Mouse (Mus musculus) midbrain, embryonic 10.5 days (tissue): ENCODE measurements at regions not wholly inside any gene's neighbourhood (a gene's known extent, or its start where the extent isn't known, plus 50 kb on each side); places are given as distances from the start of the nearest gene placed in this dataset.
A peak's percentile ranks its signal among the peaks of the same experiment; 100 is the strongest.

Source experiments
- DNase-seq: peaks from one replicate; pipeline ENCODE4 v3.0.0-alpha.2; 2017; ENCODE audit warnings: low spot score
- H3K27ac ChIP-seq: fragments of 300-500 bp; sonication (generic); replicated peaks from 2 replicates; pipeline ENCODE4 v1.5.1; 2016; ENCODE audit warnings: mild to moderate bottlenecking
- H3K27me3 ChIP-seq: fragments of 300-500 bp; sonication (generic); 2 replicates; pipeline ENCODE4 v1.6.1; 2016; ENCODE audit warnings: low read depth, mild to moderate bottlenecking; ENCODE audit not compliant: poor library complexity, severe bottlenecking
- H3K36me3 ChIP-seq: fragments of 300-500 bp; sonication (generic); 2 replicates; pipeline ENCODE4 v1.6.1; 2016; ENCODE audit warnings: mild to moderate bottlenecking, moderate library complexity
- H3K4me1 ChIP-seq: fragments of 300-500 bp; sonication (generic); 2 replicates; pipeline ENCODE4 v1.6.1; 2016
- H3K4me3 ChIP-seq: fragments of 300-500 bp; sonication (generic); 2 replicates; pipeline ENCODE4 v1.5.1; 2016; ENCODE audit warnings: mild to moderate bottlenecking, moderate library complexity
- H3K9me3 ChIP-seq: fragments of 300-500 bp; sonication (generic); replicated peaks from 2 replicates; pipeline ENCODE4 v1.6.1; 2016; ENCODE audit warnings: mild to moderate bottlenecking
- WGBS: fragments of 180-500 bp; shearing (Covaris S2); methylation state at CpG from one replicate; pipeline ENCODE4 v1.1.7; 2016; 5-methylcytosine and 5-hydroxymethylcytosine counted together

DNA sequence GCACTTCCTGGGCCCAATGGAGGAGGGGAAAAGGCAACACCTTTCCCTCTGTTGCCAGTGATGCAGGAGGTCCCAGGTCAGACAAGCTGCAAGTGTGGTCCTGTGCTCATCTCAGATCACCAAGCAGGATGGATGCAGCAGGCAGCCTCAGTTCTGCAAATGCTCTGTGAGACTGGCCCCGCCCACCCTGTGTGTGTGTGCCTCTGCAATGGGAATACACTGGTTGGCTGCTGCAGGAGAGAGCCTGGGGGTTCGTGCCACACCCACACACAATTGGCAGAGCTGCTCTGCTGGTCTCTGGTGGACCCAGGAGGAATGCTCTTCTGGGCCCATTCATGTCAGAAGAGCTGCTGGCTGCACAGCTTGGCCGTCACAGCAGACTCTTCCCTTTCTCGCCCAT is 102.2 kb upstream of the Igsf21 start:
- 0 out of 2 replicates have a peak, but pooled peaks cover 3% of the 10 kb centered on the region for H3K4me1 ChIP-seq
- no peak overlapping the region for H3K4me3 ChIP-seq
- no peak overlapping the region for H3K27ac ChIP-seq
- 78% methylated on average over 4 of the region's 4 CpGs for WGBS
- no peaks in the 10 kb centered on the region for H3K9me3 ChIP-seq
- no peaks in the 10 kb centered on the region for H3K36me3 ChIP-seq
- no peaks in the 10 kb centered on the region for H3K27me3 ChIP-seq
- no peak for DNase-seq

DNA sequence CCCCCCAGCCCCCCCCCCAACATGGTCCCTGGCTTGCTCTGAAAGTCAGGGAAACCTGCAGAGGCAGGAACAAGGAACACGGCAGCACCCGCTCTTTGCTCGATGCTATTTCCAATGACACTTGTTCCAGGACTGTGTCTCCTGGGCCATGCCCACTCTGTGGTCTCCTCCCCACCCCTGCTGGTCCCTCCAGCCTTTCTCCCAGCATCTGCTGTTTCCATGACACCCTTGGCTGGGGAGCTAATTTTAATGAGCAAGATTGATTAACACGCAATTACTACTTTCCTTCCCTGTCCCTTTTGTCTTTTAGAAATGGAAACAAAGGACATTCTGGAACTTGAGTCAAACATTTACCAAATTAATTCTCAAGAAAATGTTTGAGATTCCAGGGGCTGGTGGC is 83.6 kb upstream of the Igsf21 start:
- H3K27me3 ChIP-seq, result no peaks in the 10 kb centered on the region
- no peaks in the 10 kb centered on the region for H3K9me3 ChIP-seq
- H3K27ac ChIP-seq, result no peak overlapping the region
- peaks cover 3% of the 10 kb centered on the region; the same call in 1 of the 2 replicates for H3K4me1 ChIP-seq
- H3K36me3 ChIP-seq, result no peaks in the 10 kb centered on the region
- DNase-seq, result no peak
- 92% methylated on average over 4 of the region's 4 CpGs for WGBS
- H3K4me3 ChIP-seq, result no peak overlapping the region

DNA sequence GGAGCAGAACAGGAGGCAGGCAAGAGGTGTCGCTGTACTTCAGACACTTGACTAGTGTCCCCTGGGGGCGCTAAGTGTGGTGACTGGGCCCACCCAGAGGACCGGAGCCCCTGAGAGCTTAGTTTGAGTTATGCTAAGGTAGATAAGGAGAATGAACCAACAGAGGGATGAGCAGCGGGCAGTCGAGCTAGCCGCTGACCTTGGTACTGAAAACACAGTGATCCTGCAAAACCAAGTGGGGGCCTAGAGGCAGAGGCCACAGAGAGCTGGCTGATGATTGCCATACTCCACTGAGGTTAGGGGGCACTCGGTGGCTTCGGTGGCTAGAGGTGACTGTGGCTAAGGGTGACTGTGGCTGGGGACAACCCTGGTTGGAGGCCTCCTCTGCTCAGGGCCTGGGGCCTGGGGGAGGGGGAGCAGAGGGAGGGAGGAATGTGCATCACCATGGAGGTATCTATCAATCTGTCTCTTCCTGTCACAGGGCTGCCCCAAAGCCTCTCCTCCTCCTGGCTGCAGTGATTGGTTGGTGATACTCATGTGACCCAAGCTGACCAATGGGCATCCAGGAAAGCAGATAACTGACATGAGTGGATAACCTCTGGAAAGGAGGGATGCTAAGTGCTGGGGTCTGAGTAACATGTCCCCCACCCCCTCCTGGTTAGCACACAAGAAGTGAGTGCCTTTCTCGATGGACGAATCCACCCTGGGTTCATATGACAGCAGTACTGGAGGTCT is 80.3 kb upstream of the Igsf21 start:
- H3K27me3 ChIP-seq, result no peaks in the 10 kb centered on the region
- H3K36me3 ChIP-seq, result no peaks in the 10 kb centered on the region
- WGBS, result 32% methylated on average over 10 of the region's 10 CpGs
- peak; percentile 20 for DNase-seq
- H3K27ac ChIP-seq, result no peak overlapping the region
- no peak overlapping the region for H3K4me3 ChIP-seq
- H3K9me3 ChIP-seq, result peaks cover 11% of the 10 kb centered on the region
- peaks cover 3% of the 10 kb centered on the region; the same call in 1 of the 2 replicates for H3K4me1 ChIP-seq

DNA sequence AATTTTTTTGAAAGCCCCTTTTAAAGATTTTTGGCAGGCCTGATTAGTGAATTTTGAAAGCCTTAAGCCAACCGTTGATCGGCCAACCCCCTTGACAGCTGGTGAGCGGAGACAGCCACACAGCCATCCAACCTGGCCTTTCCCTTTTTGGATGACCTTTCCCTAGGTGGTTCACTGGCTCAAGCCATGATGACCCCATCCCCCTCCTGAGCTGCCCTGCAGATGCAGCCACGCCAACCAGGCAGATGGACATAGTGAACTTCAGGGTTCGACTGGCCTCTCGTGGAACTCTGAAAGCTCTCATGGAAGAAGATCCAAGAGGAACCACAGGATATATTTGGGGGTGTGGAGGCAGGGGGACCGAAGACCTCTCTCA is 79.1 kb upstream of the Igsf21 start:
- H3K9me3 ChIP-seq, result peaks cover 11% of the 10 kb centered on the region
- H3K27ac ChIP-seq, result no peak overlapping the region
- WGBS, result 87% methylated on average over 7 of the region's 7 CpGs
- no peaks in the 10 kb centered on the region for H3K27me3 ChIP-seq
- DNase-seq, result no peak
- no peak overlapping the region for H3K4me3 ChIP-seq
- H3K36me3 ChIP-seq, result no peaks in the 10 kb centered on the region
- H3K4me1 ChIP-seq, result peaks cover 3% of the 10 kb centered on the region; the same call in 1 of the 2 replicates

DNA sequence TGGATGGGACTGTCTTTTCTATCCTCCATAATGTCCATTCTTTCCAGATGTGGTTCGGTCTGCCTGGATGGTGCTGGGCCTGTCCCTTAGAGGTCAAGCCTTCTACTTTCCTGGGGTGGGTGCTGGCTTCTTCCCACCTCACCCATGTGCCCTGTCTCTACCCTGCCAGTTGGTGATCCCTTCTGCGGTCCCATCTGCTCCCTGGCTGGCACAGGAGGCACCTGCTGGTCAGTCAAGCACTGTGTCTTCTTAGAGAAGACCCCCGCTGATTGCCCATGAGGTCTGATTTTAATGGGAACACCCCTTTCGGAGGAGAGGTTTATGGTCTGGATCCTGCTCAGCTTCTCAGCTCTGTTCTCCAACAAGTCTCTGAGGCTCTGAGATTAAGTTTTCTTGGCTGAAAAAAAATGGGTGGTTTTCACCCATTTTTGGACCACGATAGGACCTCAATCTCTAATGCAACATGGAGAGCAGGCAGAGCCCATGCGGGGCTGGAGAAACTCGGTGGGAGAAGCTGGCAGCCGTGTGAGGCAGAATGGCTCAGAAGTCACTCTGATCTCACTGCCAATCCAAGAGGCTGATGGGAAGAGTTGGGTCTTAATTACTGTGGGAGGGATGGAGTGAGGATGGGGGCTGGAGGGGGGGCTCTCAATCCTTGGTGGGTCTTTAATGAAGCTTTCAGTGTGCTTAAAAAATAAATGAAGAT is 78.5 kb upstream of the Igsf21 start:
- no peak for DNase-seq
- WGBS, result 90% methylated on average over 8 of the region's 8 CpGs
- peaks cover 3% of the 10 kb centered on the region; the same call in 1 of the 2 replicates for H3K4me1 ChIP-seq
- no peak overlapping the region for H3K4me3 ChIP-seq
- peaks cover 11% of the 10 kb centered on the region for H3K9me3 ChIP-seq
- H3K27me3 ChIP-seq, result no peaks in the 10 kb centered on the region
- no peak overlapping the region for H3K27ac ChIP-seq
- H3K36me3 ChIP-seq, result no peaks in the 10 kb centered on the region

DNA sequence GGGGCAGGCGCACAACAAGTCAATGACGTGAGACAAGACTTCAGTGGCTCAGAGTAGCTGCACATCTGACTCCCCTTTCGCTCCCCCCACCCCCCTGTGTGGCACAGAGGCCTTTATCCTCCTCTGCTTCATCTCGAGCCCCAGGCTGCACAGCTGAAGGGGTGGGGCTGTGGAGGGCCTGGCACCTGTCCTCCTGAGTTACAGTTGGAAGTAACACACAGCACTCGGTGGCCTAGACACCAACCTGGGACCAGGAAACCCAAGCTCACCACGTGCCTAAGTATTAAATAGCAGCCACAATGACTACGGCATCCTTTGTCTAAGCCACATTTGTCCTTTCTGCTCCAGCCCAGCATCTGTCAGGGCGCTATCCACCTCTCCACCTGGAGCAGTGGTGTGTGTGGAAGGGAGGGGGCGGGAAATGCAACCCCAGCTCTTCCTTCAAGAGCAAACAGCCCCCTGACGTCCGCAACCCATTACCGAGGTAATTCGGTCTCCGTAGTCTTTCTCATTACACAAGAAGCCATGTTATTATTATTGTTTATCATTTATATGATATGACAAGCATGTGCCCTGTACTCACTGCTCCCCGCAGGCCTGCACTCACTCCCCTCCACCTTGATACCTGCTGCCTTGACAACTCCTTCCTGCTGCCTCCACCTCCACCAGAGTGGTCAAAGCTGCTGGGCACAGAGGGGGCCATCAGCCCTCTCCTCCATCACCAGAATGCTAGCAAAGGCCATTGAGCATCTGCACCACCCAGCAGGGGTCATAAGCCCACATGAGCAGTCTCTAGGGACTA is 73.7 kb upstream of the Igsf21 start:
- H3K27me3 ChIP-seq, result no peaks in the 10 kb centered on the region
- H3K27ac ChIP-seq, result no peak overlapping the region
- WGBS, result 83% methylated on average over 15 of the region's 15 CpGs
- no peaks in the 10 kb centered on the region for H3K36me3 ChIP-seq
- peaks cover 11% of the 10 kb centered on the region for H3K9me3 ChIP-seq
- no peak for DNase-seq
- H3K4me3 ChIP-seq, result no peak overlapping the region
- peaks cover 10% of the 10 kb centered on the region for H3K4me1 ChIP-seq

DNA sequence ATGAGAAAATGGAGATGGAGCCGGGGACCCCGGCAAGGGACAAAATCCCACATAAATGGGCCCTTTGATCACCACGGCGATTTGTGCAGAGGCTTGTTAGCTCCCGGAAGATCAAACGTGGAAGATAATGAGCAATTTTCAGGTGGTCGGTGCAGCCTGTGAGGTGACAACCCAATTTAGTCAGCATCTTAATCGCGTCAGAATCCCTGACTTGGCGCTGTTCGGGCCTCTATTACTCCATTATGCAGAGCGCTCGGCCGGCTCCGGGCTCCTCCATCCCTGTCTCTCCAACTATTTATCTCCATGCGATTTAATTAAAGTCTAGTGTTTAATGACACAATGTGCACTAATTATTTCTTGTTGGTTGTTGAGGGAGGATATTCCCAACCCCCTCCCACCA is 66.1 kb upstream of the Igsf21 start:
- Histone ChIP-seq H3K27ac (no peak overlapping the region), H3K4me1 (peaks cover 10% of the 10 kb centered on the region), H3K9me3 (no peaks in the 10 kb centered on the region), H3K36me3 (no peaks in the 10 kb centered on the region), H3K27me3 (peaks cover 4% of the 10 kb centered on the region; the same call in 1 of the 2 replicates), H3K4me3 (no peak overlapping the region)
- DNase-seq, result no peak
- WGBS, result 54% methylated on average over 16 of the region's 16 CpGs

DNA sequence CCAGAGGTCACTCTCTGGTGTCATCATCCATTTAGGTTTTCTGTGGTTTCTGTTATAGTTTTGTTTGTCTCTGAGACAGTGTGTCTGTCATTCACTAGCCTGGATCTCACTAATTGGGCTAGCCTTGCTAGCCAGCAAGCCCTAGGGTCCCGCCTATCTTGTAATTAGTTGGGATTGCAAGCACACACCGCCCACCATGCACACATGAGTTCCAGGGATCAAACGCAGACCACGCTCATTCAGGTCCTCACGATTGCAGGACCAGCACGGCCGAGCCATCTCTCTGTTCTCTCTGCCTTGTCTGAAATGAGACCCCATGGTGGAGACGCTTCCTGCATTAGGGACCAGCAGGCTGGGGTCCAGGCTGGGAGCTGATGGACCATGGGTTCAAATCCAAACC is 60.9 kb upstream of the Igsf21 start:
- no peak for DNase-seq
- peaks cover 6% of the 10 kb centered on the region; the same call in 1 of the 2 replicates for H3K9me3 ChIP-seq
- H3K36me3 ChIP-seq, result no peaks in the 10 kb centered on the region
- no peak overlapping the region for H3K27ac ChIP-seq
- no peaks in the 10 kb centered on the region for H3K4me1 ChIP-seq
- H3K27me3 ChIP-seq, result no peaks in the 10 kb centered on the region
- WGBS, result 94% methylated on average over 8 of the region's 8 CpGs
- no peak overlapping the region for H3K4me3 ChIP-seq

DNA sequence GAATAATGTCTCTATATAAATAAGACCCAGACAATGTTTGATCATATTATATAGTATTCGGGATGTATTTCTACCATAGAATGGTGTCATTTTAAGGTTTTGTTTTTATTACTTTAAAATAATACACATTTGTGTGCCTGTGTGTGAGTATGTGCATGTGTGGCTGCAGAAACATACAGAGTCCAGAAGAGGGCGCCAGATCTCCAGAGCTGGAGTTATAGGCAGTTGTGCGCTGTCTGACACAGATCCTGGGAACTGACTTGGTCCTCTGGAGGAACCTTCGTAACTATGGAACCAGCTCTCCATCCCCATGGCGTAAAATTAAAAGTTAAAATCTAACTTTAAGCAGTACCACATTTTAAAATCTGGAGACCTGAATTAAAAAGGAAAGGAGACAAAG is 58.4 kb upstream of the Igsf21 start:
- no peaks in the 10 kb centered on the region for H3K4me1 ChIP-seq
- no peaks in the 10 kb centered on the region for H3K36me3 ChIP-seq
- H3K27ac ChIP-seq, result no peak overlapping the region
- H3K9me3 ChIP-seq, result peaks cover 6% of the 10 kb centered on the region; the same call in 1 of the 2 replicates
- no peaks in the 10 kb centered on the region for H3K27me3 ChIP-seq
- WGBS, result 80% methylated on average over 5 of the region's 5 CpGs
- no peak overlapping the region for H3K4me3 ChIP-seq
- no peak for DNase-seq

DNA sequence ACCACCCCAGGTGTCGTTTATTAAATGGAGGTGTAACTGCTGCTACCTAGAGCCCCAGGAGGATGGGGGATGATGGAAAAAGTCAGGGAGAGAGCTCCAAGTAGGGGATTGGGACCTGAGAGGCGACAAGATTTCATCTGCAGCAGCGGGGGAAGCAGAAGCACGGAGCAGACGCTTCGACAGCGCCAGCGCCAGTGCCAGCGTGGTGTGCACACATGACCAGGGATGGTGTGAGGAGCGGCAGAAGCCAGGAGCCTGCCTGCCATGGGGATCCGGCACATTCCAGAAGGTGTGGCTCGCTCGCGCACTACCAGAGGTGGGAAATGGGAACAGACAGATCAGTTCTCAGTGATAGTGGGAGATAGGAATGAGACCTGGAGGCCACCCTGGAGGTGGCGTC is 55.1 kb upstream of the Igsf21 start:
- no peak for DNase-seq
- 83% methylated on average over 15 of the region's 15 CpGs for WGBS
- no peak overlapping the region for H3K27ac ChIP-seq
- no peaks in the 10 kb centered on the region for H3K27me3 ChIP-seq
- no peak overlapping the region for H3K4me3 ChIP-seq
- H3K36me3 ChIP-seq, result no peaks in the 10 kb centered on the region
- peaks cover 6% of the 10 kb centered on the region; the same call in 1 of the 2 replicates for H3K9me3 ChIP-seq
- H3K4me1 ChIP-seq, result no peaks in the 10 kb centered on the region

DNA sequence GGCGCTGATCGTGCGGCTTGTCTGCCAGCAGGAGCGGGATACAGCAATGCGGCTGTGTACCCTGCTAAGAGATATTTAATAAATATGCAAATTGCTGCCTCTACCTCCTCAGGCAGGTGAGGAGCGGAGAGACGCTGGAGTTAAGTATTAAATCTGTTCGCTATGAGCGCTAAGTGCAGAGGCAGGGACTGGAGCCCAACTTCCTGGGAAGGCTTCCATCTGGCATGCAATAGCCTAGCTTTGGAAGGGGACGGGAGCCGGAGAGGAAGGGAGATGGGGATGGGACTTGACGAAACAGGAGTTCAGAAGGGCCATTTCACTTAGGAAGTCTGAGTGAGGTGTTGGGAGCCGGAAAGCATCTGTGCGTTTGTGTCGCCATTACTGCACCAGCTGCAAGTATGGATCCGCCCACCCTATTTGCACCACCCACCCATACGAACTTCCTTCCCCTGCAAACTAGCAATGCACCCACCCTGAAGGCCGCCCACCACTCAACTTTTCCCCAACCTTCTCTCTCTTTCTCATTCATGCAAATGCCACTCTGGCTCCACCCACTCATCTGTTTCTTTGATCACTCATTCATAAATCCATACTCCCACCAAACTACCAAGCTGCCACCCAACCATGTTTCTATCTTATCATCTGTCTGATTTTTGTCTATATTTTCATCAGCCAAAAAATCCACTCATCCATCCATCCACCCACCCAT is 51.5 kb upstream of the Igsf21 start:
- Histone ChIP-seq H3K9me3 (no peaks in the 10 kb centered on the region), H3K4me3 (no peak overlapping the region), H3K4me1 (no peaks in the 10 kb centered on the region), H3K36me3 (no peaks in the 10 kb centered on the region), H3K27me3 (no peaks in the 10 kb centered on the region), H3K27ac (no peak overlapping the region)
- 75% methylated on average over 18 of the region's 18 CpGs for WGBS
- no peak for DNase-seq
